Mouse (Mus musculus) gastrocnemius, adult 2 months (tissue): ENCODE measurements around the gene Fmnl2. TPM values are rescaled to one million over a fixed set of nuclear protein-coding genes. Genes with fewer than 3 reads are reported as not detected.

ENCODE experiments used
- DNase-seq: peaks from one replicate; pipeline ENCODE4 v3.0.0; 2022
- H3K27ac ChIP-seq: fragments of 200-600 bp; 2 replicates; pipeline ENCODE4 v1.8.1; 2022; ENCODE audit warnings: mild to moderate bottlenecking
- H3K4me3 ChIP-seq: fragments of 200-600 bp; 2 replicates; pipeline ENCODE4 v1.8.1; 2022; ENCODE audit warnings: mild to moderate bottlenecking, moderate library complexity
- CTCF ChIP-seq: fragments of 200-600 bp; IDR thresholded peaks from 2 replicates; pipeline ENCODE4 v1.8.1; 2022; ENCODE audit warnings: antibody characterized with exemption, mild to moderate bottlenecking, moderate library complexity
- intact Hi-C: fragments of 180-260 bp; cut with DNase I; formaldehyde crosslinking; loops from one replicate; pipeline ENCODE4 v1.15.1; 2025
- long read RNA-seq, 2 experiments: library from polyadenylated mRNA; stranded (forward); transcript quantifications; one replicate each; pipeline ENCODE4 v2.0.0; 2021
- total RNA-seq, 2 experiments: library from RNA; stranded (reverse); gene quantifications; 2 replicates each; pipeline ENCODE4 v1.2.3; 2021

Gene Fmnl2
- 1 to 10 TPM; 6.0 to 7.0 TPM for total RNA-seq
- long read RNA-seq, experiment 1 = 0 reads
- long read RNA-seq, experiment 2 = 0 reads

GRCm38 (mm10) chr2:52857611-52858528 lies at the start of gene Fmnl2:
TSS of gene Fmnl2 (plus strand) at chr2:52857860.
- peak; percentile 92 for DNase-seq
- Histone ChIP-seq H3K4me3 (peak within 1 kb of the TSS; percentile 98), H3K27ac (peak within 1 kb of the TSS; percentile 92)
- 0 out of 2 replicates have a peak, but pooled peaks have one; percentile 4 for TF ChIP-seq CTCF
- intact Hi-C loops = loop anchor here (2.0 to 5.0 kb wide), 2 partner anchors 95 to 224 kb away; no protein-coding TSS in a partner anchor

DNA sequence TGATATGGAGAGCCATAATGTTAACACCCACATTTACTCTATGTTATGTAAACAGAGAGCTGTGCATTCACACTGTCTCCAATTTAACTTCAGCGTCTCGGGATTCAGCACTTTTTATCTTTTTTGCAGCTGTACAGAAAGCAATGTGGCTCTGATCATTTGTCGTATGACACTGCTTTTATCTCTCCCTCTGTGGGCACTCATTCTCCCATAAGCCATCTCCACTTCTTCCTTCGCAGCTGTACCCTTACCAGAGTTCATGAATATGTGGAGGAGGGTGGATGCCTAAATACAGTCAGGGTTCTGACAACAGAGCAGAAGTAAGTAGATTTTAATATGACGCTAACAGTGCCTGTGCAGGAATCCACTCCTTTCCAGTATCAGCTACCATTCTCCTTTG lies 47.7 kb upstream of the Fmnl2 start:
- no peak for TF ChIP-seq CTCF
- intact Hi-C loops = no loop called here
- H3K4me3 ChIP-seq = no peak overlapping the region
- DNase-seq = no peak
- H3K27ac ChIP-seq = no peak overlapping the region

DNA sequence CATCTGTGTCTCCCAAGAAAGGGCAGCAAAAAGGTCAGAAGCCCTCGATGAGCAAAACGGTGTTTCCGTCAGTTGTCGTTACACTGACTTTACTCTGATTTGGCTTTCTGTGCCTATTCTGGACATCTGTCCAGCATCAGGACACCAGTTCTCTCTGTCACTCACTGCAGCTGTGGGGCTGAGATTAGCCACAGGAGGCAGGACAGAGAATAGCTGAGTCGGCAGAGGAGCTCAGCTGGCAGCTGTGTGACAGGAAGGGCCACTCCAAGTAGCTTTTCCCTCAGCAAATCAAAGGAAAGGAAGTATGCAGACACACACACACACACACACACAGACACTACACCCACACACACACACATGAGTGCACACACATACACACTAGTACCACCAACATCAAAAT lies 46.0 kb upstream of the Fmnl2 start:
- intact Hi-C loops = no loop called here
- DNase-seq = peak; percentile 44
- TF ChIP-seq CTCF = no peak
- no peak overlapping the region for H3K27ac ChIP-seq
- no peak overlapping the region for H3K4me3 ChIP-seq

GRCm38 (mm10) chr2:52817341-52817740 lies 40.3 kb upstream of the Fmnl2 start:
- DNase-seq = no peak
- no peak overlapping the region for H3K27ac ChIP-seq
- H3K4me3 ChIP-seq = no peak overlapping the region
- TF ChIP-seq CTCF = no peak
- intact Hi-C loops = no loop called here

DNA sequence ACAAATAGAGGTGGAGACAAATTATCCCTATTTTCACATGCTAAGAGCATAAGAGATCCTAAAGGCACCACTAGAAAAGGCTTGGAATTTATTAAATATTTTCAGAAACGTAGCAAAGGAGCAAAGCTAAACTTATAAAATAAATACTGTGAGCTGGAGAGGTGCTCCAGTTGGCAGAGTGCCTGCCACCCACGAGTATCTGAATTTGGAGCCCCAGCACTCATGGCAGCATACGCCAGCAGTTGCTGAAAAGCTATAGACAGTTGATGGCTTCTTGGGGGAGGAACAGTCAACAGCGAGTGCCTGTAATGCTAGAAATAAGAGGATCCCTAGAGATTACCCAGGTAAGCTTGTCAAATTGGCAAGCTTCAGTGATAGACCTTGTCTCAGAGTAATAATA lies 38.7 kb upstream of the Fmnl2 start:
- Histone ChIP-seq H3K4me3 (no peak overlapping the region), H3K27ac (no peak overlapping the region)
- intact Hi-C loops = no loop called here
- no peak for DNase-seq
- TF ChIP-seq CTCF = no peak

DNA sequence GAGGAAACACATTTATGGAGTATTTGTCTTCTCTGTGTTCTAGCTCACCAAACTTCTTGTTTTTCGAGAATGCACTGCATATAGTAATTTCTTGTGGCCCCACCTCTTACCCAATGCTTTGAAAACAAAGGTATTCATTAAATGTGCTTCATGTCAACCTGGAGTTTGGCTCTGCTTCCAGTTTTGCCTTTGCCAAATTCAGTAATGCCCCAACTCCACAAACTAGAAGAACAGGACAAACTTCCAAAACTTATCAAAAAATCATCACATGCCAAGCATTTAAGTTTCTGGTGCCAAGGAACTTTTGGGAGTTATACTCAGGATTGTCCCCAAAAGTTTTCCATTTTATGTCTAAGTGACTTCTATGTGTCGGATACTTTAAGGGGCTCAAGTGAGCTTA lies 35.4 kb upstream of the Fmnl2 start:
- intact Hi-C loops = no loop called here
- Histone ChIP-seq H3K4me3 (no peak overlapping the region), H3K27ac (no peak overlapping the region)
- no peak for DNase-seq
- TF ChIP-seq CTCF = no peak

GRCm38 (mm10) chr2:52828077-52828476 lies 29.6 kb upstream of the Fmnl2 start:
- Histone ChIP-seq H3K27ac (no peak overlapping the region), H3K4me3 (no peak overlapping the region)
- intact Hi-C loops = no loop called here
- DNase-seq = no peak
- TF ChIP-seq CTCF = no peak

DNA sequence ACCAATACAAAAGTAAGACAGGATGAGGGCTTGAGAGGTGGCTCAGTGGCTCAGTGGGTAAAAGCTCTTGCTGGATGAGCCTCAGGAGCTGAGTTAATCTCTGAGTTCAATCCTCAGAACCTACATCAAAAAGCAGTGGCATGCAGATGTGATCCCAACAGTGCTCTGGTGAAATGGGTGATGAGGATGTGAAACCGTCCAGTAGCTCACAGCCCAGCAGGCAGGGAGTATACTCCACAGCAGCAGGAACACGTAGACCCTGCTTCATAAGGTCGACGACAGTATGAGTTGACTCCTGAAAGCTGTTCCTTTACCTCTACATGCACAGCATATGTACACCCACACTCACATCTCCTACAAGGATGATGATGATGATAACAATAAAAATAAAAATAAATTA lies 27.1 kb upstream of the Fmnl2 start:
- H3K27ac ChIP-seq = no peak overlapping the region
- no peak overlapping the region for H3K4me3 ChIP-seq
- intact Hi-C loops = no loop called here
- no peak for DNase-seq
- no peak for TF ChIP-seq CTCF

- TF ChIP-seq CTCF = no peak
Measured at GRCm38 (mm10) chr2:52831585-52831984, 26.1 kb upstream of the Fmnl2 start.

GRCm38 (mm10) chr2:52835726-52836125 lies 21.9 kb upstream of the Fmnl2 start:
- DNase-seq = no peak
- no peak overlapping the region for H3K27ac ChIP-seq
- no peak for TF ChIP-seq CTCF
- H3K4me3 ChIP-seq = no peak overlapping the region
- intact Hi-C loops = no loop called here

More at GRCm38 (mm10) chr2:52831585-52831984, 26.1 kb upstream of the Fmnl2 start:
- intact Hi-C loops = no loop called here
- no peak overlapping the region for H3K4me3 ChIP-seq
- no peak for DNase-seq
- H3K27ac ChIP-seq = no peak overlapping the region

GRCm38 (mm10) chr2:52839074-52839473 lies 18.6 kb upstream of the Fmnl2 start:
- intact Hi-C loops = no loop called here
- no peak for DNase-seq
- TF ChIP-seq CTCF = no peak
- Histone ChIP-seq H3K4me3 (no peak overlapping the region), H3K27ac (no peak overlapping the region)

DNA sequence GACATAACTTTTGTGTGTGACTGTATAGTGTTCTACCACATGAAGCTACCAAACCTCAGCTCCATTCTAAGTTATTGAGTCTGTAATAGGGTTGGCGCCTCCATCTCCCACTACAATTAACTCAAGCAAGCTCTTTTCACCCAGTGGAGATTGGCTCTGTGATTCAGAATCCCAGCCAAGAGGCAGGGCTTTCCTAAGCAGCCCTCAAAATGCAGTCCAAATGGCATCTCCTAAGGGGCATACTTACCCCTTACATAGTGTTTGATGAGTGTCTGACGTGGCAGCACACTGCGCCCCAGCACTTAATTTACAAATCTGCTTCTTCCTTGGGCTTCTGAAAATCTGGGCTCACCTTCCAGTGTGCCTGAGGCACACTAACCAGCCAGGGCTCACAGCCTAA lies 17.8 kb upstream of the Fmnl2 start:
- Histone ChIP-seq H3K4me3 (no peak overlapping the region), H3K27ac (no peak overlapping the region)
- intact Hi-C loops = no loop called here
- TF ChIP-seq CTCF = no peak
- DNase-seq = no peak

- Histone ChIP-seq H3K4me3 (no peak overlapping the region), H3K27ac (no peak overlapping the region)
- DNase-seq = no peak
- TF ChIP-seq CTCF = no peak
- intact Hi-C loops = no loop called here
Measured at GRCm38 (mm10) chr2:52843861-52844260, 13.8 kb upstream of the Fmnl2 start.
